Mouse (Mus musculus) T-cell, adult 2 months (primary cell): ENCODE results near the gene Sumo2.
"Not testable (repeated sequence)": the region's sequence is repeated elsewhere in the genome, so short reads cannot be mapped to it uniquely, and the experiment has no call there.

Source experiments
- DNase-seq: peaks from one replicate; pipeline ENCODE4 v3.0.0; 2022; ENCODE audit warnings: low spot score

Gene Sumo2

GRCm38 (mm10) chr11:115536038-115536681, at the start of gene Sumo2:
Gene Sumo2 (minus strand): TSS chr11:115536276.
- peak; percentile 98 for DNase-seq

DNA sequence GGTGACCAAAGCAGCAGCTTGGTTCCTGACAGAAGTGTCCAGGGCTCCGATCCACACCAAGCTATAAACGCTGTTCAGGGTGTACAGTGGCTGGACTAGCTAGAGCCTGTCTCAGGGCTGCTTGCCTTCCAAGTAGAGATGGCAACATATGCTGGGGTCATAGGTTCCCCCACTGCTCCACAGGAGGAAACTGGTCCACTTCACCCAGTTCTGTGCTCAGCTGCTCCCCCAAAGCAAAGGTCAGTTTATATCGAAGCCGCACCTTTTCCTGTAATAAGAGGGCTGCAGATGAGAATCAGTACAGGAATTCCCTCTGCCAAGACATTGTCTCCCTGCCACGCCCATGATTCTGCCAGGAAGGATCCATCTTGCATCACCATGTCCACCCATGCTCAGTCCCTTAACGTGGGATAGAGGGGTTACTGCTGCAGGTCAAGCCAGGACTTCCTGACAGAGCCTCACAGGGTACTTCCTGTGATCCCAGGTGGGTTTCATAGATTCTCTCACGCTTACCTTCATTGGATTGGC, 49.6 kb upstream of the Sumo2 start:
- no peak for DNase-seq

DNA sequence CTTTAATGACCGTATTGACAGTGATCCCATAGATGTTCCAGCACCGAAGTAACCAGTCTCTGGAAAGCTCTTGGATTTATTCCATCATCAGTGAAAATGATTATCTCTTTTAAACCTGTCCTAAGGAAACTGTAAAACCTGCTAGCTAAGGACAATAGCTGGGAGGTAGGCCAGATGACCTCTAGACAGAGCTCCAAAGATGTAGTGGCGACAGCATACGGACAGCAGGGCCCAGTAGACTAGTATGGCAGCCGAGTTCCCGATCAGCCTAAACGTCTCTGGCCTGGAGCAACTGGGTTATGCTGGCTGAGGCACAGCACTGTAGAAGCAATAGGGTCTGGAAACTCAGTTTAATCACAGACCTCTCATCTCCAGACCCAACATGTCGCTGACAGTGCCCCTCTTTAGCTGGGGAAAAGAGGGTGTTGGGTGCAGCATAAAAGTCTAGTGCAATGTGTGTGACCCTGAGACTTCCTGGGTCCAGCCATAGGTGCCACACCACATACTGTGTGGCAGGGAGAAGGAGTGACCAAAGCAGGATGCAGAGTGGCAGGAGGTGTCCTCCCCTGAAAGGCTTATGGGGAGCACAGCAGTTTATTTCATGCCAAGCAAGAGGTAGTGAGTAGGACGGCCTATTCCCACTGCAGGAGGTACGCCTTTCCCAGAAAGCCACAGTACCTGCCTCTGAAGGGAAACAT, 48.4 kb upstream of the Sumo2 start:
- DNase-seq: no peak

DNA sequence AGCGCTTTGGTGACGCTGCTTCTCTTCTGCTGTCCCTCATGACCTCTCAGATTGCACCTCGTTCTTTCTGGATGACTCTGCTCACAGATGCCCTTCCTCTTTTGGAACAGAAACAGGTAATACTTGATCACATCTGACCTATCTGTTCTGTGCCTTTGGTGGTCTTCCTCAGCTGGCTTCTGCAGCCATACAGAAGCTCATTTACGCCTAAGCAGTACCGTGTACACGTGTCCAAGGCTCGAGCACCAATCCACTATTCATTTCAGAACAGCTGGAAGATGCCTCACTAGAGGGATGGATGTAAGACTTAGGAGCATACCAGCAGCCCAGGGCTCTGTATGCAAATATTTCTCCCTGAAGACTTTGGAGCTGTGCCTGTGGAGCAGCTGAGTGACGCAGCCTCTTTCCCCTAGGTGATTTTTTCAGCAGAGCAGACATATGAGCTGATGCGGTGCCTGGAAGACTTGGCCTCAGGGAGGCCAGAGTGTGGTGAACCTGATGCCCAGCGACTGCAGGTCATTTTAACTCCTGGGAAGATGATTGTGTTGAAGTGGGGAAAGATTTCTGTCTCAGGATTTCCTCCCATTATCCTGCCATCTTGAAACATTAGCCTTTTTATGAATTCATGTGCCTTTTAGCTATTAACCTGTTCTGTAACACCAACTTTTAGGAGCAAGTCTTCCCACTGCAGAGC, 47.0 kb upstream of the Sumo2 start:
- no peak for DNase-seq

DNA sequence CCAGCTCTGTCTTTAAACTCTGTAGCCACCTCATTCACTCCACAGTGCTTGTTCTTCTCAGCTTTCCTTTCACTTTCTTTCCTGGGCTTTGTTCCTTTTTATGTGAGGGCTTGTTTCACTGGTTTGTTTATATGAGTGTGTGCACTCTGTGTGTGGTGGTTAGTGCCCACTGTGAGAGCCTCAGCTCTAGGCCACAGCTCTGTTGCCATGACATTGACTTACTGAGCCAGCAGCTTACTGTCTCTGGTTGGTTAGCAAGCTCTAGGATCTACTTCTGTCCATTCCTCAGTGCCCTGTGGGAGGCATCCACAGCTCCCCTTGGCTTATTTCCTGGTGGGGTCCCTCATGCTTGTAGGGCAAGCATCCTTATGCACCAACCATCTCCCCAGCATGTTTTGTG, 43.0 kb upstream of the Sumo2 start:
- DNase-seq: no peak

- DNase-seq: no peak
These were observed 28.9 kb upstream of the Sumo2 start for GRCm38 (mm10) chr11:115564961-115565360.

DNA sequence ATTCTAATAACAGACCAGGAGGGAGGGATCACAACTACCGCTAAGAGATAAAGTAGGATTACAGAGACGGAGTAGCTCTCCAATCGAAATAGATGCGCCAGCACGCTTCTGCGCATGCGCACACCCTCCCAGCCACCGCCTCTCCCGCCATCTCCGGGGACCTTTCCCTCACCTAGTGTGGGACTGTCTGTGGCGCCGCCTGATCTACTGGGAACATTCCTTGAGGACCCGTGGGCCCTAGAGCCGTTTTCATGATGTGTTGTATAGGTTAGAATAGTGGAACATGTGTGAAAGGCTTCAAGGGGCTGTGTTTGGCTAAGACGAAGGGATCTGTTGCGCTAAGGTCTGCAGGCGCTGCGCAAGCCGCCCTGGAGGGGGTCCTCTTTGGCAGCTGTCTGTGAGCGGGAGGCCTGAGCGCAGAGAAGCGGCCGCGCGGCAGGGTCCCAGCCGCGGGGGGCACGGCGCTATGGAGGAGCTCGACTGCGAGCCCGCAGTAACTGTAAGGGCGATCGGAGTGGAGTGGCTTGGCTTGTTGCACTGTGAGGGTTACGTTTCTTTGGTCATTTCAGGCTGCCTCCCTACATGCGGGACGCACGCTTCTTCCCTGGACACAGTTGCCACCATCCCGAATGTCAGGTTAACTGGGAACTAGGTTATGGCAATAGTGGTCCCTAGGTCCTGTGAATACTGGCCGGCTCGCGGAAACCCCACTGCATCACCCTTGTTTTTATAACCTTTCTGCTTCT, 28.2 kb upstream of the Sumo2 start, which contains the start of gene Nup85:
TSS of gene Nup85 (plus strand) at position 371 of the 746 bp plus-strand sequence.
- peak; percentile 96 for DNase-seq

DNA sequence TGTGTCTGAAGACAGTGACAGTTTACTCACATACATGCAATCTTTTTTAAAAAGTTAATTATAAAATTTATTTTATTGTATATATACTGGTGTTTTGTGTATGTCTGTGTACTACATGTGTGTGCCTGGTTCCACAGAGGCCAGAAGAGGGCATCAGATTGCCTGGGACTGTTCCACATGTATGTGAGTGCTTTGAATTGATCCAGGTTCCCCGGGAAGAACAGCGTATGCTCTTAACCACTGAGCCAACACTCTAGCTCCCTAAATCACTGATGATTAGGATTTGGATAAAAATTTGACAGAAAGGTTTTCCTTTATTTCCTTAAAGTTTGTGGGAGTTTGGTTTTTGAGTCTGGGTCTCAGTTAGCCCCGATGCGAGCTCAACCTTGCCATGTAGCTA, 27.3 kb upstream of the Sumo2 start:
- no peak for DNase-seq

GRCm38 (mm10) chr11:115555717-115556116, 19.6 kb upstream of the Sumo2 start:
- no peak for DNase-seq

- peak; percentile 30 for DNase-seq
These were observed 16.7 kb upstream of the Sumo2 start for GRCm38 (mm10) chr11:115552783-115553182.

GRCm38 (mm10) chr11:115543571-115543970, 7.5 kb upstream of the Sumo2 start:
- DNase-seq: no peak

GRCm38 (mm10) chr11:115538045-115538444, 2.0 kb upstream of the Sumo2 start:
- peak; percentile 39 for DNase-seq

- DNase-seq: peak; percentile 45
These were observed 936 bp upstream of the Sumo2 start for GRCm38 (mm10) chr11:115536856-115537568.

GRCm38 (mm10) chr11:115535401-115536037, 557 bp downstream of the Sumo2 start:
- DNase-seq: peak; percentile 77

DNA sequence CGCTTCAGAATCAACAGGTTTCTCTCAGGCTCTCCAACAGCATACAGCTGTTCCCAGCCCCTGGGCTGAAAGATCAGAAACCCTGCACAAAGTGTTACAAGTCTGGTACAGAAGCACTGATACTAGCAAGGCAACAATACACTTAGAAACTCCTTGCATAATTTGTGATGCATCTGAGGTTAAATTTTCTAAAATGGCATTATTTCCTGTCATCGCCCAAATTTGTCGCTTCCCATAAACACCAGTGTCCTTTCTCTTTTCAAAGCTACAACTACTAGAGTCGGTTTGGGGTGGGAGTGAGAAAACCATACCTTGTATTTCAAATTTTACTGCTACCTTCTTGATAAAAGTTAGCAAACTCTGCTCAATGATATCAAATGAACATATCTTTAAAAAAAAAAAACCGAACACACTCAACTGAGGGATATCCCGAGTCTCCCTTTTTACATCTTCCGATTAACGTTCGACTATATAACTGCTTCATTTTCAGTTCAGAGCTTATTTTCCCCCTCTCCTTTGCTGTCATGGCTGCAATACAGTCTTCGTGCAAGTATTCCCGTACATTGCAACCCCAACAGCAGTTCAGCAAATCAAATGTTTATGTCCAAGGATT, 1.2 kb downstream of the Sumo2 start:
- peak; percentile 20 for DNase-seq

DNA sequence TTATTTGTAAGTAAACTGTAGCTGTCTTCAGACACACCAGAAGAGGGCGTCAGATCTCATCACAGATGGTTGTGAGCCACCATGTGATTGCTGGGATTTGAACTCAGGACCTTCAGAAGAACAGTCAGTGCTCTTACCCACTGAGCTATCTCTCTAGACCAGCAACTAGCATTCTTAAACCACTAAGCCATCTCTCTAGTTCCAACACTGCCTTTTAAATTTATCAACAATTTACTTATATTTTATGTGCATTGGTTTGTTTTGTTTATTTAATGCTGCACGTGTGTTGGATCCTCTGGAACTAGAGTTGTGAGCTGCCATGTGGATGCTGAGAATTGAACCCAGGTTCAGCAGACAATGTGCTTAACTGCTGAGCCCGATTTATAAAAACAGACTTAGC, 9.6 kb downstream of the Sumo2 start:
- DNase-seq: not testable (repeated sequence)

GRCm38 (mm10) chr11:115522703-115523102, 13.4 kb downstream of the Sumo2 start:
- no peak for DNase-seq

GRCm38 (mm10) chr11:115522238-115522637, 13.8 kb downstream of the Sumo2 start:
- DNase-seq: no peak

GRCm38 (mm10) chr11:115521080-115521479, 15.0 kb downstream of the Sumo2 start:
- no peak for DNase-seq

- no peak for DNase-seq
These were observed 15.9 kb downstream of the Sumo2 start for GRCm38 (mm10) chr11:115520218-115520617.
